Mouse (Mus musculus) large intestine, adult 2 months (tissue): ENCODE measurements at regions not wholly inside any gene's neighbourhood (a gene's known extent, or its start where the extent isn't known, plus 50 kb on each side); places are given as distances from the start of the nearest gene placed in this dataset.
A peak's percentile ranks its signal among the peaks of the same experiment; 100 is the strongest.

Source experiments
- DNase-seq: peaks from one replicate; pipeline ENCODE4 v3.0.0-alpha.2; 2012; ENCODE audit warnings: low read depth, low spot score
- WGBS: fragments of 180-500 bp; shearing (Covaris S2); methylation state at CpG from one replicate; pipeline ENCODE4 v1.1.7; 2018; 5-methylcytosine and 5-hydroxymethylcytosine counted together

DNA sequence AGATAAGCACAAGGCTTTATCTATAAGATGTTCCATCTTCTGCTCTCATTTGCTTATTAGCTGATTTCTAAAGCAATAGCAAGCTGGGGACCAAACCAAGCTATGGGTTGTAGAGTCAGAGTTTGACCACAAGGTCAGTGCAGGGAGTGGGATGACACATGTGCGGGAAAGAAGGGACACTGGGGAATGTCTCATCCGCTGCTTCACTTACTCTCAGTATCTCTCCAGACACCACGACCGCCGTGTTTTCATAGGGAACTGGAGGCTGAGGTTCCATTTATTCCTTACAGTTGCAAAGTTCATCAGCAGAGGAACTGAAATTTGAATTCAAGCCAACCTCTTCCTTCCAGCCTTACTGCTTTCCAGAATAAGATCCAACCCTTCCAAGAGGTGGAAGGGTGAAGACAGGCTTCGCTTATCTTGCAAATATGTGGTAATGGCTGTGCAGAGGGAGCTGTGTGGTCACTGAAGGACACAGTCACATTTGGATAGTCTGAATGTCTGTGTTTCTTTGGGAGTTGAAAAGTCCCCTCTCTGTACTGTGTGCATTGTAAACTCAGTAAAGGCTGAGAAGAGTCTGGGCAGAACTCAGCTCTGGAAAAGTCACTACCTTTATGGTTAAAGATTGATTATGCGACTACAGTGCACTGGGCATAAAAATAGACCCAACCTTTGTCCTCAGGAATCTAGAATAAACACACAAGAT lies 118.1 kb upstream of the C1qtnf3 start:
- peak; percentile 75 for DNase-seq
- 27% methylated on average over 7 of the region's 7 CpGs for WGBS

DNA sequence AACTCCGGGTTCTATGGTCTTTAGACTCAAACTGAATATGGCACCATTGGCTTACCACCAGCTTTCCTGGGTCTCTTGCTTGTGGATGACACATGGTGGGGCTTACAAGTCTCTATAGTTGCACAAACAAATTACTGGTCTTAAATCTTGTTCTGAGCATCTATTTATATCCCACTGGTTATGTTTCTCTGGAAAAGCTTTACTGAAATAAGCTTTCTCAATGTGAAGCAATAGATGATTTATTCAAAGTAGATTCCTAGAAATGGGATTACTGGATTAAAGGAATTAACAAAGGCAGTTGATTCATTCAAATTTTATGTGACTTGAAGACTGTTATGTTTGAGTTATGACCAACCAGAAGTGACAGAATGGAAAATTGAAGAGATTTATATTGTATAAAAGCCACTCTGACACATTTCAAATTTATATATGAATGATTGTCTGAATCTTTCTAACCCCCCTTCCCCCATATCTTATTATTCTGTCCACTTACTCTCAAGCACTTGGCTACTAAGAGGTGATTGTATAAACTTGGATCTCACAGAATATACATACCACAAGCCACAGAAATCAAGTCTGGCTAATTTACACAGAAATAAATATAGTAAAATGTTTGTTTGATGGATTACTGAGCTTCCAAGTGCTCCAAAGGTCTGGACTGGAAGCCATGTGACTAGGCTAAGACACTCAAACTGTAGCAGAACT lies 113.4 kb upstream of the C1qtnf3 start:
- DNase-seq, result no peak
- WGBS, result 78% methylated on average over 1 of the region's 1 CpGs

DNA sequence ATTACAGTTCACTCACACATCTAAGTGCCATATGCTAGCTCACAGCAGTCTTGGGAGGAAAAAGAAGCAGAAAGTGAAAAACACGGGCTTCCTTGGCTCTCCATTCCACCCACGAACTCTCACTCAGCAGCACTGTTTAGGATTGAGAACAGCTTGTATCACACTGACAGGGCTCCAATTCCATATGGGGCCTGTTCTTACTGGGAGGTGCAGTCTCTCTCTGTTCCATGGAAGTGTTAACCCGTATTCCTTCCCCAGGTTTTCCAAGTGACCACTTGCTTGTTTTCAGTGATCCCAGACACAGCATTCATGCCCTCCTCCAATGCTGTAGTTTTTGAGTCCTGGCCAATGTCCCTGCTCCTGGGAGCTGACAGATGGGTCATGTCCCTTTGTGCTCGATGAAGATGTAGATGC lies 111.5 kb upstream of the C1qtnf3 start:
- DNase-seq, result no peak
- WGBS, result 81% methylated on average over 4 of the region's 4 CpGs

- DNase-seq, result no peak
- 27% methylated on average over 3 of the region's 3 CpGs for WGBS
These were observed 109.0 kb upstream of the C1qtnf3 start for GRCm38 (mm10) chr15:10843060-10843695.

- DNase-seq, result no peak
- 95% methylated on average over 4 of the region's 4 CpGs for WGBS
These were observed 105.4 kb upstream of the C1qtnf3 start for GRCm38 (mm10) chr15:10846722-10847121.

GRCm38 (mm10) chr15:10864004-10864775 lies 87.9 kb upstream of the C1qtnf3 start:
- no peak for DNase-seq
- WGBS, result 57% methylated on average over 7 of the region's 7 CpGs

DNA sequence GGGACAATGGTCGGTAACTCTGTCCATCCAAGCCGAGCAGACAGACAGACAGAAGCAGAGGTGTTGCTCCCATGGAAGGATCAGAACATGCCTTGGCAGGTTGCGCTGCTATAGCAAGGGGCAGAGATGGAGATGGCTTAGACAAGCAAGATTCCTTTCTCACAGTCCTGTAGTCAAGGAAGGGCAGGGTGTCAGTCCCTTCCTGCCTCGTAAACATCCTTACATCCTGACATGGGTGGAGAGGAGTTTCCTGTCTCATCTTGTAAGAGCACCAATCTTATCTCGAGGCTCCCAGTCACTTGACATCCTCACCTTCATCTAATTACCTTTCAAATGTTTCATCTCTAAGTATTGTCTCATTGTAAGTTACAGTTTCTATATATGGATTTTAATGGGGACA lies 87.0 kb upstream of the C1qtnf3 start:
- DNase-seq, result no peak
- 80% methylated on average over 5 of the region's 5 CpGs for WGBS

GRCm38 (mm10) chr15:10866794-10867193 lies 85.3 kb upstream of the C1qtnf3 start:
- no peak for DNase-seq
- WGBS, result 65% methylated on average over 5 of the region's 5 CpGs

DNA sequence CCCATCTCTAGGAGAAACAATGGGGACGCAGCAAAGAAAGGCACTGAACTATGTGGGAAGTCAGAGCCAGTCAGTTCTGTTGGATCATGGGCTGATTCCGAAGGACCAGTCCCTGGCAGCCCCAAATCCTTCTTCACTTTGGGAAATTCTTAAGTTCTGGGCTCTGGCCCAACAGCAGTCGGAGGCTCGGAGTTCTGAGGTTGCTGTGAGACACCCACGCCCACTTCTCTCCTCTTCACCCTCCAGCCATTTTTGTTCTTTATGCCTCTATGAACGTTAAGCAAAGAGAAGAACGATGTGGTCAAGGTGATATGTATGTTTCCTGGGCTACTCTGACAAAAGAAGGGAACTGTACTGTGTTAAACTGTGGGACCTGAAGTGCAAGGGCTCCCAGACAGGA lies 84.0 kb upstream of the C1qtnf3 start:
- 72% methylated on average over 7 of the region's 7 CpGs for WGBS
- DNase-seq, result no peak

DNA sequence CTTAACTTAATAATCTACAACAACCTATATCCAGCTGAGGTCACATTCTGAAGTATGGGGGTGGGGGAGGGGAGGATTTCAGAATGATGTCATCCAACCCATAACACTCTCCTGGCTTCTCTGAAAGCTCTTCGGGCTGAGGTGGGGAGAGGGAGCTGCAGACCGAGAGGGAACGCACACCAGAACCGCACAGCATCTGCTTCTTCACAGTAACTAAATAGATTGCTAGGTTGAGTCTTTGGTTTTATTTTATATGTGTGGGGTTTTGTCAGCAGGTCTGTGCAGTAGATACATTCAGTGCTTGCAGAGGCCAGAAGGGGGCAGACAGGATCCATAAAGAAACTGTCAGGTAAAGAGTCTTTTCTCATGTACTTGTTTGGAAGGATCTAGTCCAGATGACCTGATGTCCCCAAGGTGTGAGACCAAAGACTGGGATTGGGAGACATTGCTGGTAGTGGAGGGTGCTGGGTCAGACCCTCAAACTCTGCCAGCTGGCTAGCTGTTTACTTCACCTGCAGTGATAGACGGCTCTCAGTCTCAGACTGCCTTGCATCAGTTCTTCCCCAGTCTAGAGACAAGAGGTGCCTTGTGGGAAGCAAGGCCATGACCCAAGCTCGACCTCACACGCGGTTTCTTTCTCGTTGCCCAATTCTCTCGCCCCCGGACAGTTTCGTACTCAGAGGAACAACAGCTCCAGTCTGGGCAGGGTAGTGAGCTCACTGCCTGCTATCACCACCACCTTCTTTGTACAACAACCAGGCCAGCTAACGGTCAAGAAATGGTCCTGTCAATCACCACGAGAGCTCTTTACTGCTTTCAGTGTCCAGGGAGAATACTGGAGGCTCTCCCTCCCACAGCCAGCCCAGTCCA lies 83.2 kb upstream of the C1qtnf3 start:
- 73% methylated on average over 14 of the region's 14 CpGs for WGBS
- no peak for DNase-seq

GRCm38 (mm10) chr15:10869879-10870278 lies 82.3 kb upstream of the C1qtnf3 start:
- no peak for DNase-seq
- 79% methylated on average over 13 of the region's 13 CpGs for WGBS

DNA sequence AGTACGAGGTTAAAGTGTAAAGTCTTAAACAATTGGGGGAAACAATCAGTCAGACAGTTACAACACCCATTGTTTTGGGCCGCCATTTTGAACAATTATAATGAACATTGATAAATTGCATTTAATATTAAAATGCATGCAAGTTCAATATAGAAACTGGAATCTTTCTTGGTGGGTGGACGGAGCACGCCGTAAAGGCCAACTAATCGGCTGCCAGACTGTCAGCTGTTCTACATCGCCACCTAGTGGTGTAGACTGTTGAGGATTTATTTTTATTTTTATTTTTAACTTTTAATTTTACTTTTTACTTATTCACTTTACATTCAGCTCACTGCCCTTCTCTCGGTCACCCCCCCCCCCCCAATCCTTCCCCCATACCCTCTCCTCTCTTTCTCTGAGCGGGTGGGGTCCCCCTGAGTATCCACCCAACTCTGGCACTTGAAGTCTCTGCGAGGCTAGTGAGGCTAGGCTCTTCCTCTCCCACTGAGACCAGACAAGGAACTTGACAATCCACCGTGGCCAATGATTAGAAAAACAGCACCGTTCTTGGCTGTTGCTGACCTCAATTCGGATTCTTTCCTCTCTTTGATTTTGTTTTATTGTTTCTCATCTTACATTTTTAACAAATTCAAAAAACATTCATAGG lies 79.7 kb upstream of the C1qtnf3 start:
- 13% methylated on average over 13 of the region's 13 CpGs for WGBS

GRCm38 (mm10) chr15:10876328-10876727 lies 75.8 kb upstream of the C1qtnf3 start:
- DNase-seq, result no peak
- 52% methylated on average over 5 of the region's 5 CpGs for WGBS

More for the DNA sequence above, 79.7 kb upstream of the C1qtnf3 start:
- no peak for DNase-seq

DNA sequence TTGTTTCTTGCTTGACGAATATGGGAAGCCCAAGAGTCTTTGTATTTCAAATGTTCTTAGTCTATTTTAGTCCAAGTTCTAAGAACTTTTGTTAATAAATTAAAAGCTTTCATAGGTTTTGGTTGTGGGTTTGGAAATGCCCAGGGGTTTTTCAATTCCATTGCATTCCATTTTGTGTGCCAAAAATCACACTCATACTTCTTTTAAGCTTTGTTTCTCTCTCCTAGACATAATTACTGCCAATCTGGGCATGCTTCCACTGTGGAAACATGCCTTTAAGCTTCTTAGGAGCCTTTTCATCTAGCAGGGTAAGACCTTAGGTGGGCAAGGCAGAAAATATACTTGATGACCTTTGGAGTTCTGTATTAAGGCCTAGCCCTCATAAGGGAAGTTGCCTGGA lies 70.4 kb upstream of the C1qtnf3 start:
- no peak for DNase-seq
- WGBS, result 83% methylated on average over 1 of the region's 1 CpGs

GRCm38 (mm10) chr15:10887990-10888389 lies 64.1 kb upstream of the C1qtnf3 start:
- no peak for DNase-seq
- 94% methylated on average over 6 of the region's 6 CpGs for WGBS

GRCm38 (mm10) chr15:10890220-10890921 lies 61.8 kb upstream of the C1qtnf3 start:
- 18% methylated on average over 8 of the region's 8 CpGs for WGBS
- peak; percentile 77 for DNase-seq

DNA sequence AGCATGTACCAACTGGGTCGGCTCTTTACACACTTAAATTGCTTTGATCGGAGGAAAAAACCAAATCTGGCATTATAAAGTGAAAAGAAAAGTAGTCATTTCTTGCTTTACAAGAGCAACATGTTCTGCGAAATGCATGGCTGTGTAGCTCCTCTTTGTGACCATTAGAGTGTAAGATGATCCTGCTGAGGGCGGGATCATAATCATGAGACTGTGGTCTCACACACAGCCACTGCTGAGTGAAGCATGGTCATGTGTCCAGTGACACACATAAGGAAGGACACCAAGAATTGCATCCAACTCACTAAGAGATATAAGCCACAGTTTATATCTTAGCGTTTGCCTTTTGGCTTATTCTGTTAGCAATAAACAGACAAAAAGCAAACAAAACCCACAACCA lies 53.8 kb upstream of the C1qtnf3 start:
- no peak for DNase-seq
- 67% methylated on average over 5 of the region's 5 CpGs for WGBS
